Mouse (Mus musculus) kidney, adult 2 months (tissue): ENCODE data around the gene Pmfbp1. TPM values are rescaled to one million over a fixed set of nuclear protein-coding genes. Genes with fewer than 3 reads are reported as not detected.

Source experiments
- DNase-seq: peaks from one replicate; pipeline ENCODE4 v3.0.0; 2021
- H3K27ac ChIP-seq: fragments of 200-500 bp; 2 replicates; pipeline ENCODE4 v1.5.1; 2012; ENCODE audit warnings: low read depth, low read length, control low read depth, inconsistent platforms; ENCODE audit not compliant: insufficient read depth
- H3K27me3 ChIP-seq: fragments of 200-500 bp; replicated peaks from 2 replicates; pipeline ENCODE4 v1.6.1; 2012; ENCODE audit warnings: mild to moderate bottlenecking, moderate library complexity, low read length, inconsistent platforms; ENCODE audit not compliant: control insufficient read depth, insufficient read depth
- H3K36me3 ChIP-seq: fragments of 200-500 bp; 2 replicates; pipeline ENCODE4 v1.6.1; 2012; ENCODE audit warnings: mild to moderate bottlenecking, moderate library complexity, low read length, inconsistent platforms; ENCODE audit not compliant: control insufficient read depth, insufficient read depth
- H3K4me1 ChIP-seq: fragments of 200-500 bp; 2 replicates; pipeline ENCODE4 v1.6.1; 2011; ENCODE audit warnings: low read length; ENCODE audit not compliant: control insufficient read depth, insufficient read depth
- H3K4me3 ChIP-seq: fragments of 200-500 bp; 2 replicates; pipeline ENCODE4 v1.5.1; 2011; ENCODE audit warnings: mild to moderate bottlenecking, low read depth, low read length, control low read depth; ENCODE audit not compliant: insufficient read depth
- CTCF ChIP-seq: fragments of 200-500 bp; conservative IDR thresholded peaks from 2 replicates; pipeline ENCODE4 v1.5.1; 2011; ENCODE audit warnings: low read depth, mild to moderate bottlenecking, control low read depth, low read length, moderate library complexity, mixed read lengths; ENCODE audit not compliant: insufficient read depth, insufficient read length
- POLR2A ChIP-seq: fragments of 200-500 bp; IDR thresholded peaks from one replicate; pipeline ENCODE4 v1.6.1; 2011; ENCODE audit warnings: low read depth, low read length, control low read depth
- WGBS: fragments of 180-500 bp; shearing (Covaris S2); methylation state at CpG from one replicate; pipeline ENCODE4 v1.1.7; 2018; 5-methylcytosine and 5-hydroxymethylcytosine counted together
- polyA plus RNA-seq: library from polyadenylated mRNA; depleted of rRNA; stranded (reverse); fragments of >200 nt; gene quantifications from 2 replicates; pipeline ENCODE4 v1.2.3, GENCODE M21; 2012; rRNA removed

The Pmfbp1 gene
- polyA plus RNA-seq, 1 experiment, result not detected

- TF ChIP-seq CTCF (no peak), POLR2A (no peak)
Observed at GRCm38 (mm10) chr8:109586972-109587504, 93.2 kb downstream of the Pmfbp1 start.

GRCm38 (mm10) chr8:109590901-109591300 is 97.1 kb downstream of the Pmfbp1 start:
- WGBS, result 86% methylated on average over 9 of the region's 9 CpGs
- peaks cover 3% of the 10 kb centered on the region; the same call in 1 of the 2 replicates for H3K36me3 ChIP-seq
- H3K4me3 ChIP-seq, result no peak overlapping the region
- no peak overlapping the region for H3K27ac ChIP-seq
- no peak for DNase-seq
- TF ChIP-seq CTCF (no peak), POLR2A (no peak)
- no peaks in the 10 kb centered on the region for H3K27me3 ChIP-seq
- H3K4me1 ChIP-seq, result 0 out of 2 replicates have a peak, but pooled peaks cover 2% of the 10 kb centered on the region

More at GRCm38 (mm10) chr8:109586972-109587504, 93.2 kb downstream of the Pmfbp1 start:
- H3K36me3 ChIP-seq, result no peaks in the 10 kb centered on the region
- WGBS, result 17% methylated on average over 7 of the region's 7 CpGs
- H3K27me3 ChIP-seq, result no peaks in the 10 kb centered on the region
- H3K27ac ChIP-seq, result peak overlapping the region; percentile 61; the same call in 1 of the 2 replicates
- 0 out of 2 replicates have a peak, but pooled peaks cover 2% of the 10 kb centered on the region for H3K4me1 ChIP-seq
- DNase-seq, result peak; percentile 77
- H3K4me3 ChIP-seq, result no peak overlapping the region

- no peak for TF ChIP-seq POLR2A
- TF ChIP-seq CTCF, result no peak
- 92% methylated on average over 3 of the region's 3 CpGs for WGBS
Observed at GRCm38 (mm10) chr8:109591367-109591766, 97.5 kb downstream of the Pmfbp1 start.

GRCm38 (mm10) chr8:109592164-109592563 is 98.3 kb downstream of the Pmfbp1 start:
- no peak overlapping the region for H3K27ac ChIP-seq
- WGBS, result 92% methylated on average over 5 of the region's 5 CpGs
- TF ChIP-seq CTCF (no peak), POLR2A (no peak)
- peaks cover 3% of the 10 kb centered on the region; the same call in 1 of the 2 replicates for H3K36me3 ChIP-seq
- H3K4me3 ChIP-seq, result no peak overlapping the region
- no peak for DNase-seq
- H3K4me1 ChIP-seq, result 0 out of 2 replicates have a peak, but pooled peaks cover 1% of the 10 kb centered on the region
- no peaks in the 10 kb centered on the region for H3K27me3 ChIP-seq

More at GRCm38 (mm10) chr8:109591367-109591766, 97.5 kb downstream of the Pmfbp1 start:
- 0 out of 2 replicates have a peak, but pooled peaks cover 2% of the 10 kb centered on the region for H3K4me1 ChIP-seq
- no peaks in the 10 kb centered on the region for H3K27me3 ChIP-seq
- peaks cover 3% of the 10 kb centered on the region; the same call in 1 of the 2 replicates for H3K36me3 ChIP-seq
- DNase-seq, result no peak
- no peak overlapping the region for H3K4me3 ChIP-seq
- H3K27ac ChIP-seq, result no peak overlapping the region

Other genes starting within 250 kb of the Pmfbp1 start
- gene Dhx38, start 71.8 kb downstream of the Pmfbp1 start, polyA plus RNA-seq, result 14.6 TPM in 2 replicates
- gene Txnl4b, start 71.9 kb downstream of the Pmfbp1 start, polyA plus RNA-seq, result 6.6 and 8.5 TPM in 2 replicates
- gene Hp, start 85.1 kb downstream of the Pmfbp1 start, polyA plus RNA-seq, result 34.6 and 35.0 TPM in 2 replicates
- 18.2 and 20.0 TPM in 2 replicates for gene Dhodh, start 114.6 kb downstream of the Pmfbp1 start, polyA plus RNA-seq
- gene Pkd1l3, start 120.5 kb downstream of the Pmfbp1 start, polyA plus RNA-seq, result 0.01 and 0.11 TPM in 2 replicates
- gene Ist1, start 199.2 kb downstream of the Pmfbp1 start, polyA plus RNA-seq, result 49.5 and 54.0 TPM in 2 replicates
- gene Zfp821, start 211.5 kb downstream of the Pmfbp1 start, polyA plus RNA-seq, result 9.6 and 10.7 TPM in 2 replicates
- gene Atxn1l, start 243.7 kb downstream of the Pmfbp1 start, polyA plus RNA-seq, result 16.9 and 17.2 TPM in 2 replicates